Mouse (Mus musculus) brain, embryonic 14.5 days (tissue): ENCODE results near the gene Epb41l3.

Experiments
- CTCF ChIP-seq: fragments of 200-500 bp; IDR thresholded peaks from 2 replicates; pipeline ENCODE4 v1.5.1; 2012; ENCODE audit warnings: inconsistent platforms, mild to moderate bottlenecking, moderate library complexity, borderline replicate concordance; ENCODE audit not compliant: insufficient read depth, insufficient read length; ENCODE audit errors: extremely low read depth
- POLR2A ChIP-seq: fragments of 200-500 bp; IDR thresholded peaks from 2 replicates; pipeline ENCODE4 v1.6.1; 2012; ENCODE audit warnings: mild to moderate bottlenecking, inconsistent platforms, borderline replicate concordance; ENCODE audit not compliant: poor library complexity, insufficient read depth, insufficient read length, severe bottlenecking; ENCODE audit errors: extremely low read depth

GRCm38 (mm10) chr17:69263810-69264565 lies 188.5 kb downstream of the Epb41l3 start:
- no peak for TF ChIP-seq CTCF
- TF ChIP-seq POLR2A = no peak
